Mouse (Mus musculus) lung, postnatal 10 days (tissue): ENCODE measurements around the gene D630039A03Rik.
"Not testable (repeated sequence)": the region's sequence is repeated elsewhere in the genome, so short reads cannot be mapped to it uniquely, and the experiment has no call there.

Source experiments
- DNase-seq: peaks from one replicate; pipeline ENCODE4 v3.0.0; 2021

The D630039A03Rik gene

GRCm38 (mm10) chr4:57924556-57925071, 8.5 kb upstream of the D630039A03Rik start:
- no peak for DNase-seq

GRCm38 (mm10) chr4:57922171-57922570, 6.1 kb upstream of the D630039A03Rik start:
- no peak for DNase-seq

GRCm38 (mm10) chr4:57920522-57920921, 4.4 kb upstream of the D630039A03Rik start:
- no peak for DNase-seq

GRCm38 (mm10) chr4:57919494-57920423, 3.7 kb upstream of the D630039A03Rik start:
- DNase-seq: no peak

GRCm38 (mm10) chr4:57916711-57917110, 614 bp upstream of the D630039A03Rik start:
- DNase-seq: no peak

- DNase-seq: peak; percentile 49
Observed at GRCm38 (mm10) chr4:57915216-57915965, 706 bp downstream of the D630039A03Rik start.

GRCm38 (mm10) chr4:57914193-57915190, 1.6 kb downstream of the D630039A03Rik start:
- no peak for DNase-seq

- DNase-seq: no peak
Observed at GRCm38 (mm10) chr4:57913021-57913420, 3.1 kb downstream of the D630039A03Rik start.

GRCm38 (mm10) chr4:57908860-57909259, 7.2 kb downstream of the D630039A03Rik start:
- no peak for DNase-seq

- no peak for DNase-seq
Observed at GRCm38 (mm10) chr4:57906708-57907107, 9.4 kb downstream of the D630039A03Rik start.

GRCm38 (mm10) chr4:57904638-57905037, 11.5 kb downstream of the D630039A03Rik start:
- DNase-seq: peak; percentile 51

GRCm38 (mm10) chr4:57904211-57904610, 11.9 kb downstream of the D630039A03Rik start:
- peak; percentile 79 for DNase-seq

GRCm38 (mm10) chr4:57902619-57903018, 13.5 kb downstream of the D630039A03Rik start:
- DNase-seq: no peak

- DNase-seq: peak; percentile 68
Observed at GRCm38 (mm10) chr4:57901210-57901609, 14.9 kb downstream of the D630039A03Rik start.

- no peak for DNase-seq
Observed at GRCm38 (mm10) chr4:57896631-57897030, 19.5 kb downstream of the D630039A03Rik start.

GRCm38 (mm10) chr4:57895902-57896301, 20.2 kb downstream of the D630039A03Rik start:
- no peak for DNase-seq

GRCm38 (mm10) chr4:57895140-57895539, 21.0 kb downstream of the D630039A03Rik start:
- DNase-seq: no peak

GRCm38 (mm10) chr4:57892001-57892586, 24.0 kb downstream of the D630039A03Rik start:
- no peak for DNase-seq

- DNase-seq: no peak
Observed at GRCm38 (mm10) chr4:57889773-57890172, 26.3 kb downstream of the D630039A03Rik start.

GRCm38 (mm10) chr4:57888978-57889377, 27.1 kb downstream of the D630039A03Rik start:
- DNase-seq: not testable (repeated sequence)

- DNase-seq: no peak
Observed at GRCm38 (mm10) chr4:57888246-57888645, 27.9 kb downstream of the D630039A03Rik start.

GRCm38 (mm10) chr4:57886888-57887230, 29.2 kb downstream of the D630039A03Rik start:
- DNase-seq: no peak
